Mouse (Mus musculus): ENCODE measurements around the gene Gpr149. TPM values are rescaled to one million over a fixed set of nuclear protein-coding genes. Genes with fewer than 3 reads are reported as not detected.
A peak's percentile ranks its signal among the peaks of the same experiment; 100 is the strongest.

Gpr149 gene
- total and polyA plus RNA-seq, 3 experiments, result not detected

DNA sequence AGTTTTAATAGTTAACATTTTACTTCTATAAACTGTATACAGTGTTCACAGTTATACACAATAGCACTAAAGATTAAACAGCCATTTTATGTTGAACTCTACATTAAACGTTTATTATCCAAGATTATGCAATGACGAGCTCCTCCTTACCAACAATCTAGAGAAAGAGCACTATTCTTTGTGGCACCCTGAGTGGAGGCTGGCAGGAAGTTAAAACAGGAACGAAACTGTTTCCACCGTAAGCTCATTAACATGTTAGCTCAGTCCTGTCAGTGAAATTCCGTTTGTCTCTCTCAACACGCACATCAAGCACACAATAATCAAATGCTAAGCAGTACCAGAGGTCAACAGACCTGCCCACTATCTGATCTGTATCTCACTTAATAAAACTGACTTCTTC, 112.4 kb downstream of the Gpr149 start:
- Histone ChIP-seq H3K9ac (ENCODE audit: insufficient read depth, low read depth) (no peak overlapping the region), H3K4me2 (ENCODE audit: insufficient read depth, low read depth, poor library complexity, severe bottlenecking) (no peak overlapping the region), H3K79me2 (replicated peaks; ENCODE audit: control insufficient read depth, extremely low read depth, insufficient read depth, poor library complexity, severe bottlenecking) (no peaks in the 10 kb centered on the region), H3K4me3 (replicated peaks in 1 of 3; ENCODE audit: low read depth in 2 of 3, low read length in 2 of 3, poor library complexity in 1 of 3) (no peak overlapping the region), H3K27ac (ENCODE audit: insufficient read depth, low read depth) (no peak overlapping the region), H3K27me3 (replicated peaks) (no peaks in the 10 kb centered on the region), H3K4me1 (ENCODE audit: control insufficient read depth in 1 of 2, insufficient read depth in 2 of 2) (peaks cover 0 to 7% of the 10 kb centered on the region in 2 experiments; a peak in 2 of 4 replicates), H3K36me3 (replicated peaks in 1 of 2; ENCODE audit: control insufficient read depth in 1 of 2, insufficient read depth in 1 of 2, low read length in 1 of 2) (peaks cover 46 to 83% of the 10 kb centered on the region in 2 experiments), H3K9me3 (replicated peaks; ENCODE audit: low read length) (no peaks in the 10 kb centered on the region)
- DNase-seq (ENCODE audit: extremely low read depth), result peak; percentile 23
- TF ChIP-seq CHD1 (IDR thresholded peaks at IDR 0.05; ENCODE audit: low read depth, low read length) (no peak), TBP (conservative IDR thresholded peaks at IDR 0.05; ENCODE audit: low read depth, low read length) (no peak), PAX5 (IDR thresholded peaks at IDR 0.05; ENCODE audit: low read length) (no peak), SMC3 (IDR thresholded peaks at IDR 0.05; ENCODE audit: low read depth, low read length) (no peak), SIN3A (IDR thresholded peaks at IDR 0.05; ENCODE audit: low read length) (no peak)
- dilution Hi-C loops (cut with MboI; ENCODE audit: extremely low pct_ligation_motif_present, extremely low pct_unique_long_range_greater_than_20kb, low sequenced_read_pairs) (no loop called here), in situ Hi-C loops (cut with MboI; ENCODE audit: low pct_ligation_motif_present, low pct_unique_long_range_greater_than_20kb, low sequenced_read_pairs) (no loop called here)

- no peak for TF ChIP-seq ETS1 (conservative IDR thresholded peaks at IDR 0.05; ENCODE audit: low read depth, low read length)
- no peak for TF ChIP-seq USF1 (IDR thresholded peaks at IDR 0.05; ENCODE audit: low read depth, low read length)
- no peak for TF ChIP-seq ELF1 (IDR thresholded peaks at IDR 0.05; ENCODE audit: low read depth, low read length)
- TF ChIP-seq SMC3 (IDR thresholded peaks at IDR 0.05; ENCODE audit: low read depth, low read length), result no peak
- no peak for TF ChIP-seq POLR2A (IDR thresholded peaks at IDR 0.05; ENCODE audit: low read depth, low read length)
- TF ChIP-seq IRF4 (IDR thresholded peaks at IDR 0.05; ENCODE audit: low read depth, low read length), result no peak
- TF ChIP-seq MYC (IDR thresholded peaks at IDR 0.05; ENCODE audit: low read depth, low read length), result no peak
- TF ChIP-seq SIN3A (IDR thresholded peaks at IDR 0.05; ENCODE audit: low read length), result no peak
- TF ChIP-seq NRF1 (IDR thresholded peaks at IDR 0.05; ENCODE audit: low read depth, low read length), result no peak
- TF ChIP-seq MAZ (IDR thresholded peaks at IDR 0.05; ENCODE audit: low read depth, low read length), result no peak
- no peak for TF ChIP-seq USF2 (conservative IDR thresholded peaks at IDR 0.05; ENCODE audit: low read depth, low read length)
- no peak for TF ChIP-seq MAX (IDR thresholded peaks at IDR 0.05; ENCODE audit: low read length)
- no peak for TF ChIP-seq JUND (conservative IDR thresholded peaks at IDR 0.05; ENCODE audit: low read depth, low read length)
- TF ChIP-seq CHD2 (IDR thresholded peaks at IDR 0.05; ENCODE audit: low read length), result no peak
- no peak for TF ChIP-seq TBP (conservative IDR thresholded peaks at IDR 0.05; ENCODE audit: low read depth, low read length)
- no peak for TF ChIP-seq UBTF (IDR thresholded peaks at IDR 0.05; ENCODE audit: low read depth, low read length)
- no peak overlapping the region for H3K4me3 ChIP-seq (replicated peaks in 1 of 3; ENCODE audit: low read depth in 2 of 3, low read length in 2 of 3, poor library complexity in 1 of 3)
- dilution Hi-C loops (cut with MboI; ENCODE audit: extremely low pct_ligation_motif_present, extremely low pct_unique_long_range_greater_than_20kb, low sequenced_read_pairs), result no loop called here
- H3K9me3 ChIP-seq (replicated peaks; ENCODE audit: low read length), result no peaks in the 10 kb centered on the region
- no peak overlapping the region for H3K4me2 ChIP-seq (ENCODE audit: insufficient read depth, low read depth, poor library complexity, severe bottlenecking)
- H3K27ac ChIP-seq (ENCODE audit: insufficient read depth, low read depth), result no peak overlapping the region
- H3K36me3 ChIP-seq (replicated peaks in 1 of 2; ENCODE audit: control insufficient read depth in 1 of 2, insufficient read depth in 1 of 2, low read length in 1 of 2), result peaks cover 28 to 71% of the 10 kb centered on the region in 2 experiments
- no peak for DNase-seq (ENCODE audit: extremely low read depth)
- no peaks in the 10 kb centered on the region for H3K4me1 ChIP-seq (ENCODE audit: control insufficient read depth in 1 of 2, insufficient read depth in 2 of 2)
- no peak overlapping the region for H3K9ac ChIP-seq (ENCODE audit: insufficient read depth, low read depth)
- in situ Hi-C loops (cut with MboI; ENCODE audit: low pct_ligation_motif_present, low pct_unique_long_range_greater_than_20kb, low sequenced_read_pairs), result no loop called here
- no peaks in the 10 kb centered on the region for H3K27me3 ChIP-seq (replicated peaks)
- H3K79me2 ChIP-seq (replicated peaks; ENCODE audit: control insufficient read depth, extremely low read depth, insufficient read depth, poor library complexity, severe bottlenecking), result no peaks in the 10 kb centered on the region
These were observed 120.6 kb downstream of the Gpr149 start for GRCm38 (mm10) chr3:62484340-62484739.

Other genes with a start within 250 kb of the Gpr149 start
- gene Dhx36, start 98.1 kb downstream of the Gpr149 start, total RNA-seq (2012; rRNA removed), result 29.7 and 29.8 TPM in 2 replicates
- 66.3 and 71.7 TPM in 2 replicates for gene Dhx36, start 98.1 kb downstream of the Gpr149 start, total RNA-seq (2014; rRNA removed)
- gene Dhx36, start 98.1 kb downstream of the Gpr149 start, polyA plus RNA-seq (2012; ENCODE audit: insufficient read length, low read depth), result 33.8 and 35.0 TPM in 2 replicates

Data from CH12.LX (cell line).